Mouse (Mus musculus) embryonic fibroblast, embryonic 13.5 days (primary cell): Measurements from ENCODE around the gene Qrich1.

Experiments
- CTCF ChIP-seq: IDR thresholded peaks from 2 replicates; pipeline ENCODE4 v1.5.1; 2011; ENCODE audit warnings: mild to moderate bottlenecking, control low read depth, low read length, moderate library complexity, borderline replicate concordance; ENCODE audit not compliant: insufficient read depth
- POLR2A ChIP-seq: IDR thresholded peaks from 2 replicates; pipeline ENCODE4 v1.6.1; 2011; ENCODE audit warnings: low read depth, mild to moderate bottlenecking, control low read depth, low read length, moderate library complexity

DNA sequence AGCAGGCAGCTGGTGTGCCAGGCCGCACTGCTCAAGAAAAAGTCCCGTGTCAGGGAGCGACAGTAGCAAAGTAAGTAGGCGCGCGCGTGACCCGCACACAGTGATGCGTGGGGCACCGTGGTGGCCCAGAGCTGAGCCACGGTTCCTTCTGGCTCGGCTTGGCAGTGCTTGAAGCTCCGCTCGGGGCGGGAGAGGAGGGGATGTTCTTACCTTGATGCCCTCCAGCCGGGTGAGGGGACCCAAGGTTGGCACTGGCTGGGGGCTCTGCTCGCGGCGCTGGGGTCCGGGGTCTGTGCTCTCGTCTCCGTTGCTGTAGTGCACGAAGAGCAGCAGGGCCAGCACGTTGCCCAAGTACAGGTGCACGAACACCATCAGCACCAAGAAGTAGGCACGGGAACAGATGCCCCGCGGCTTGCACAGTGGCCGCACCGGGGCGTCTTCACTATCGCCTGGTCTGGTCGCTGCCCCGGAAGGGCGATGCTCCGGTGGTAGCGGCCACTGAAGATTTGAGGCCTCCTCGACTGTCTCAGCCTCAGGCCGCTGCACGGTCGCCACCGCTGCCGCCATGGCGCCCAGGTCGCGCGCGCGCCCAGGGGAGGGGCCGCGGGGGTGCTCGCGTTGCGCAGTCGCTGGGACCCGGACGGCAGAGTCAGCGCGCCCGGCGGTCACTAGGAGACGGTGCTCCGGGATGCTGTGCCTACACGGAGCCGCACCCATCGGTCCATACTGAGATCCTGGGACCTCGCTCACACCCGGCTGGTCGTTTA, 80.6 kb downstream of the Qrich1 start, which contains the start of gene P4htm:
- TF ChIP-seq POLR2A (peak; percentile 65), CTCF (no peak)
